Mouse (Mus musculus) ES-Bruce4 (cell line): ENCODE data around the gene 9530077C05Rik.
"Not testable (repeated sequence)": the region's sequence is repeated elsewhere in the genome, so short reads cannot be mapped to it uniquely, and the experiment has no call there.

Source experiments
- CTCF ChIP-seq: IDR thresholded peaks from one replicate; pipeline ENCODE4 v1.8.1; 2011; ENCODE audit warnings: low read depth, low read length
- EP300 ChIP-seq: IDR thresholded peaks from 2 replicates; pipeline ENCODE4 v1.6.1; 2011; ENCODE audit warnings: low read depth, low read length; ENCODE audit not compliant: insufficient read depth
- POLR2A ChIP-seq: IDR thresholded peaks from one replicate; pipeline ENCODE4 v1.8.1; 2011; ENCODE audit warnings: low read length; ENCODE audit not compliant: insufficient read depth

- TF ChIP-seq POLR2A, EP300: not testable (repeated sequence)
- peak; percentile 23 for TF ChIP-seq CTCF
Measured at GRCm38 (mm10) chr9:22408344-22408743, 3.0 kb upstream of the 9530077C05Rik start.
